Mouse (Mus musculus) lung, adult 18-20 months (tissue): Measurements from ENCODE around the gene Pdcd6.

Source experiments
- DNase-seq, 2 experiments: peaks; one replicate each; pipeline ENCODE4 v3.0.0; 2022; ENCODE audit warnings: mixed read lengths in 2 of 2

Pdcd6 gene

DNA sequence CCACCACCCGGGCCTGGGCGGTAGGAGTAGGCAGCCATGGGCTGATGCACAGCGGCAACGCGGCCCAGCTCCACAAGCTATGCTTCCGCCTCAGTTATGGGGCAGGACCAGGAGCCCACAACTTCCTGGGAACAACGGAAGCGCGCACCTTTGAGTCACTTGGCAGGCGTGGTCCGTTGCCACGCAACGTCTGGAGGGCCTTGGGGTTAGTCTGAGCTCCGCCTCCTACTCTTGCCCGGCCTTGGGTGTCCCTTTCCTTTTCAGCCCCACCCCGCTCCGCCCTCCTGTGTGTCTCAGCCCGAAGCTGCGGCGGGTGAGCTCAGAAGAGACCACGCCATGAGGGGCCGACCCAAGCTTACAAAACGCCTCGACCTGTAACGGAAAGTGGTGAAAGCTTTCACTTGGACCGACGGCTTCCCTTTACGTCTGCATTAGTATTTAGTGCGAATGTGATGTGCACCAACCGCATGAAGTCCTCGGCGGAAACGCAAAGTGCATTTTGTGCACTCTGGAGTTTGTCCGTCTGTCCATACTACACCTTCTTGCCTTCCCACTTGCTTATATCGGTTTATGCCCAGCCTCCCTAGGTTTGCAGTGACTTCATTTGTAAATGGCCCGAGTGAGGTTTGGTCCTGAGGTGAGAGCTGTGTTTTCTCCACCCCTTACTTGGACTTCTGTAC lies at the start of gene Pdcd6:
Gene Pdcd6, minus strand, starts transcription at position 411 of the 680 bp plus-strand sequence.
- DNase-seq = peak; percentile 98 to 99

DNA sequence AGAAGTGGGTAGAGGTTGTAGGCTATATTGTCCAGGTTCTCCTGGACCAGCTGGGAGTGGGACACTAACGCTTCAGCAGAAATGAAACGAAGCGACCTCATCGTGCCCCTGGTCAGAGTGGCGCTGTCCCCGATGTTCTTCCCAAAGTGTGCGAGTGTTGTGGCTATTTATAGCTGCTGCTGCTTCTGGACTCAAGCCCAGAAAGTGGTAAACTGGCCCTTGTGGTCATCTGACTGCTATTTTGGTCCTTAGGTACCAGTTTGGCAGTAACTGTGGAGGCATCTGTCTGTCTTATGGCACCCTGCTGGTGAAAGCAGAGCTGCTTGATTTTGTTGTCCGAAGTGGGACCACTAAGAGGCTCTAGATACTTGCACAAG lies 46.5 kb upstream of the Pdcd6 start, which contains the start of gene Lrrc14b:
Gene Lrrc14b, minus strand, starts transcription at position 147 of the 377 bp plus-strand sequence.
- DNase-seq = peak; percentile 25 to 30

- no peak for DNase-seq
Observed at GRCm38 (mm10) chr13:74363176-74363858, 45.9 kb upstream of the Pdcd6 start.

GRCm38 (mm10) chr13:74362218-74362617 lies 44.8 kb upstream of the Pdcd6 start:
- no peak for DNase-seq

DNA sequence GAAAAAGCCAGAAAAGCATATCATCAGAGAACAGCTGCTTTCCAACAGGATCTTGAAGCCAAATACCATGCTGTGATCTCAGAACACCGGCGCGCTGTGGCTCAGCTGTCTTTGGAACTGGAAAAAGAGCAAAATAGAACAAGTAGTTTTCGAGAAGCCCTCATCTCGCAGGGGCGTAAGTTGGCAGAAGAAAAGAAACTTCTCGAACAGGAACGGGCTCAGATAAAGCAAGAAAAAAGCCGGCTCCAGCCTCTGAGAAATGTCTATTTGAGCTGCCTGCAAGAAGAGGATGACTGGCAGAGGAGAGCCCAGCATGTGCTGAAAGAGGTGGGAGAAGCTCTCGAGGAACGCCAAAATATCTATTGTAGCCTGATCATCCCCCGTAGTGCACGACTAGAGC lies 39.1 kb upstream of the Pdcd6 start:
- DNase-seq = no peak

DNA sequence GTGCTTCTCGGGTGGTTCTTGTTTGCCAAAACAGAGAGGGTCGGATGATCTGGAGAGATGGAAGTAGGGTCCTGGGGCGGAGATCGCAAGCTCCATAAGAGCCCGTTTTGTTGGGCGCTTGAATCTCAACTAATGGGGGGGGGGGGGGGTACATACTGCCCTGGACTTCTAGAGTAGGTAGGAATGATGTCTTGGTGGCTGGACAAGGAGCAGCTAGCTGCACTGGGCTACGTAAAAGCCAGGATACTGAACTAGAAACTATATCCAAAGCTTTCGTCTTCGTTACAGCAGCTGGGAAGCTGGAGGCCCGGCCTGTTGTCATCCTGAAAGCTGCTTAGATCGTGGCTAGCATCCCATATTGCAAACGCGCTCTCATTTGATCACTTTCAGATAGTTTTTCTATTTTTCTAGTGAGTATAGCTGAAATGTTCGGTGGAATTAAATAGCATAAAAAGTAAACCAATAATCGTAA lies 33.1 kb upstream of the Pdcd6 start:
- no peak for DNase-seq

GRCm38 (mm10) chr13:74349566-74350434 lies 32.4 kb upstream of the Pdcd6 start, which contains the start of the genes Sdha and Ccdc127:
Gene Sdha (minus strand): TSS chr13:74350280.
Gene Ccdc127 (plus strand): TSS chr13:74350309.
- DNase-seq = peak; percentile 95 to 96

- peak in 1 of 2 experiments; percentile 40 for DNase-seq
Observed at GRCm38 (mm10) chr13:74341036-74341435, 23.7 kb upstream of the Pdcd6 start.

GRCm38 (mm10) chr13:74329321-74329720 lies 11.9 kb upstream of the Pdcd6 start:
- DNase-seq = no peak

DNA sequence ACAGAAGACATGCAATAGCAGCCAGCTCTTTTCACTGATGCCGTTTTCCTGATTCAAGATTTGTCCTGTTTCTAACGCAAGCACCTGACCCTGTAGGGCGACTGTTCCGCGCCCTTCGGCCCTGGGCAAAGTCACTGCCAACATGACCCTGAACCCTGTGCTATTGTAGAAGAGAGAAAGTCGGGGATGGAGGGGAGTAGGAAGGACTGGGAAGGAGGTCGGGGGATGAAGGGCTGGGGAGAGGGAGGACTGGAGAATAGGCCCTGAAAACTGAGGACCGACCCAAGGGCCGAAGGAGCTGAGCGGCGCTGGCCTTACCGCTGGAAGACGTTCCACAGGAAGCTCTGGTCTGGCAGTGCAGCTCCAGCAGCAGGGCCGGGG lies 601 bp downstream of the Pdcd6 start:
- DNase-seq = no peak

DNA sequence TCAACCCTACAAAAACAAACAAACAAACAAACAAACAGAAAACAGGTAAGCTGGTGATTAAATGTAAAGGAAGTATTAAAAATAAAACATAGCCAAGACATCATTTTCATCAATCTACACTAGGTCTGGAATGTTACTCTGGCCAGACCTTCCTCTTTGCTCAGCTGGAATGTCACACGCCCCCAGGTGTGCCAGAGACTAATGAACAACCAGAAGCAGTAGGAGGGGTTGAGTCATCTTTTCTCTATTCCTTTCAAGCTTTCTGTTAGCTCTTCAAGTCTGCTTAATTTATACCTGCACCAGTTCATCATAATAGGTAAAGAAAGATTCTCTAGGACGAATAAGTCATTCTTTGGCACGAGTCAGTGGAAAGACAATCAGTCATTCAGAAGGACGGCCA lies 994 bp downstream of the Pdcd6 start:
- no peak for DNase-seq

- DNase-seq = no peak
Observed at GRCm38 (mm10) chr13:74314616-74315015, 2.8 kb downstream of the Pdcd6 start.

DNA sequence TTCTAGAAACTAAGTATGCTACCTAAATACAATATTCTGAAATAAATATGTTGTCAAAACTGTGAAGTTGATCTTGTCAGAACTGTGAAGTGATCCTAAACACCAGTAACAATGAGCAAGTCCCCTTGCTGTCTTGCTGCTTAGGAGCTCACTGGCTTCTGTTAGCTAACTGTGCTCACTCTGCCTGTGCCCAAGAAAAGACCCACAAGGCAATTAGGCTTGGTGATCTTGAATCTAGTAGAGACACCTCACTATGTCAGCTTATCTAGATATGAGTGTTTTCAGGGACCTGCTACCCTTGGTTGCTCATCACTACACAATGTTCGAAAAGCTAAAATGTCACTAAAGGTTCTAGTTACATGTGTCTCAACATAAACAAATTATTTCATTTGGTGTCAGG lies 11.6 kb downstream of the Pdcd6 start:
- DNase-seq = no peak

DNA sequence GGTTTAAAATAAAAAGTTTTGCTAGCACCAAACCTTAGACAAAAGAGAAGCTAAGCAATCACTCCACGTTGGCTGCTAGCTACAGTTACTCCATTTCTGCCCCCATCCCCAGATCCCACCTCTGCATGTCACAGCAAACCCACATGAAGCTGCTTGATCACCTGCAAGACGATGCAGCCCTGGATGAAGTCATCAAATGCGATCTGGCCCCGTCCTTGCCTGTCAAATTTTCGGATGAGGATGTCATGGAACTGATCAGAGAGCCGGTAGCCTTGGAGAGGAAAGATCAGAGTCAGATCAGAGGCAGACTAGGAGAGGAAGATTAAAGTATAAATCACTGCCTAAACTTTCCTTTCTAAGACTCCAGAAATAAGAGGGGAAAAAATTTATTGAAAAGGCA lies 12.0 kb downstream of the Pdcd6 start:
- DNase-seq = no peak

DNA sequence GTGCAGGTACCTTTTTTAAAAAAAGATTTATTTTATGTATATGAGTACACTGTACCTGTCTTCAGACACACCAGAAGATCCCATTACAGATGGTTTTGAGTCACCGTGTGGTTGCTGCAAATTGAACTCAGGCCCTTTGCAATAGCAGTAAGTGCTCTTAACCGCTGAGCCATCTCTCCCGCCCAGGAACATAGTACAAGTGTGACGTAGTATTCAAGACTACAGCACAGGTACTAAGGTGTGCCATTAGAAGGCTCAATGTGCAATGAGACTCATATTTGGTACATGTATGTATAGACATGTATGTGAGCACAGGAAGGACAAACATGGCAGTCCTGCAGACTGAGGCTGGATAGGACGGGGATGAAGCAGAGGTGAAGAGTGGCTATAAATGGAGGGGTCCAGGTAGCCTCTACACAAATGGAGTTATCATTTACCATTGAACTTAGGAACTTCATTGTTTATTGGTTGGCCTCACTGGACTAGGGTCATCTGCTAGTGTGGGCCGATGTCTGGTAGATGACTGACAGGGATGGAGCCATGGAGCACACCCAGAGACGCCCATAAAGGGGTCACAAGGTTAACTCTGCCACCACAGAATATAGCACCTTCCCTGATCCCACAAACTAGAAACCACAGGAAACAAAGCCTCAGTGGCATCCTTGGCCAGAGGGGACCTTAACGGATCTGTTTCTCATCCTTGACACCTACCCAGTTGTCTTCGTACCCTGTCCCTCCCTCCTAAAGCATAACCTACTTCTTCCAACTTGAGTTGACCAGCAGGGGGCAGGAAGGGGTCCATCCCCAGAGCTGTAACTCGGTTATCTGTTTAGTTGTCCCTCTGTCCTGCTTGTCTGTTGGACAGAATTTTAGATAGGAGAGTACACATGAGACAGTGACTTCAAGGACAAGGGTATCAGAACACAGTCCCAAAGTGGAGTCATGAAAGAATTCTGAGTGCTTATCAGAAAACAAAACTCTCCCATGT lies 15.0 kb downstream of the Pdcd6 start:
- no peak for DNase-seq

DNA sequence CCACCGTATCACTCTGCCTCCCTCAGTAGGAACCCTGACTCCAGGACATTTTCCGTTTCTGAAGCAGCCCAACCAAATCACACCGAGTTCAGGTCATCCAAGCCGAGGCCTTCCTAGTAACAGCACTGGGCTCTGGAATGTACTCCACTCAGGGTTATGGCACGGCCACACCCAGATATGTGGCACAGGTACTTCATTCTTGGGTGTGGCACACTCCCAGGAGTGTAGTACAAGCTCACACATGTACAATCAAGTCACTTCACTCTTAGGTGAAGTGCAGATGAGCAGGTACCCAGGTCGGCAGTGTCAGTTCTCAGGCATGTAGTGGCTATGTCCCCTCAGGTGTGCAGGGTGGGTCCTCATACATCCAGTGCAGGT lies 15.8 kb downstream of the Pdcd6 start:
- DNase-seq = peak; percentile 34 to 39

DNA sequence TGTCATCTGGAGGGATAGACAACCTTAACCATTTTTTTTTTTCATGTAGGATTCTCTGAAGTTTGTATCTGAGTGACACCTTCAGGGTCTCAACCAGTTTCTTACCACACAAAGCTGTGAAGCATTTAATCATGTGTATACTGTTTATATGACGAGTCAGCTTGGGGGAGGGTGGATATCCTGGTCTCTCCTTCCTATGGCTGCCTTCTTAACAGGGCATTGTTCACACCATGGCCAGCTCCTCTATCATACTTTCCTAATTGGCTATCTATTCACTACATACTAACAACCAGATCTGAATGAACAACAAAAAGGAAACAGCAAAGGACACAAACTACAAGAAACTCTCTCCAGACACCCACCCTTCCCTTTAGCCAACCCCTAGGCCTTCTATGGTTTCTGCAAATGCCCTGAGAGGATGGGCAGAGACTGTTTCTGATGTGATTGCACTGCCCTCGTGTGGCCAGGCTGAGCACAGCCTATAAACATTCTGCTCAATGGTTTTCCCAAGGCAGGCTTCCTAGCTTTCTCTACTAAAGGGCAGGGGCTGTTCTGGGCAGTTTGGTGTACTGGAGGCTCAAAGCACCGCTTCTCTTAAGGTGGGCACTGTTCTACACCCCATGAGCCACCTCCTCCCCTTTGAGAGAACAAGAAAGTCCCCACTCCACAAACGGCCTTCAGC lies 16.3 kb downstream of the Pdcd6 start:
- peak; percentile 46 to 56 for DNase-seq

- no peak for DNase-seq
Observed at GRCm38 (mm10) chr13:74296376-74296775, 21.0 kb downstream of the Pdcd6 start.

GRCm38 (mm10) chr13:74292167-74292566 lies 25.2 kb downstream of the Pdcd6 start, which contains the start of gene Ahrr:
Gene Ahrr (minus strand): TSS chr13:74292331.
- peak; percentile 15 to 27 for DNase-seq

- no peak for DNase-seq
Observed at GRCm38 (mm10) chr13:74289646-74290045, 27.7 kb downstream of the Pdcd6 start.

- DNase-seq = no peak
Observed at GRCm38 (mm10) chr13:74282299-74282698, 35.1 kb downstream of the Pdcd6 start.
